Mouse (Mus musculus) cortical plate, adult 2 months (tissue): Measurements from ENCODE around the gene Igfbp1.

ENCODE experiments used
- CTCF ChIP-seq: fragments of 200-500 bp; IDR thresholded peaks from 2 replicates; pipeline ENCODE4 v1.5.1; 2011; ENCODE audit warnings: mild to moderate bottlenecking, control low read depth, low read length; ENCODE audit not compliant: insufficient read depth; ENCODE audit errors: extremely low read depth
- POLR2A ChIP-seq: fragments of 200-500 bp; IDR thresholded peaks from 2 replicates; pipeline ENCODE4 v1.6.1; 2011; ENCODE audit warnings: mild to moderate bottlenecking, low read length, control low read depth; ENCODE audit not compliant: insufficient read depth; ENCODE audit errors: extremely low read depth

GRCm38 (mm10) chr11:7202206-7202605 lies 4.6 kb downstream of the Igfbp1 start:
- TF ChIP-seq CTCF: no peak
- TF ChIP-seq POLR2A: no peak
